Comparison of ENCODE assay signal across 19 mouse cellular contexts in the genomic region with DNA sequence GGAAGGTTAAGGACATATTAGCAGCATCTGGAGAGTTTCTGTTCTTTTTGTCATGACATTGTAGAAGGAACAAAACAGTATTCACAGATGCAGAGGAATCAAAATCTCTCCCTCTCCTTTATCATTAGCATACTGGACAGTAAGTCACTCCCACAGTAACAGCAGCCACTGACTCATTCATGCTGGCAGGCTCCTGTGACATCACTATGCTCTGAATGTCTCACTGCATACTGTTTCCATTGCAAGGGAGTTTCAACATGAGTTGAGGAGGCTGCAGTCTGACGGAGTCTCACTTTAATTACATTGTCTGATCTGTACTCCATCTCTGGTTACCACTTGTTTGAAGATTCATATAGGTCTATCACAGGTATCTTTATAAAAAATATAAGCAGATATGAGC.
DNase-seq lines count a peak whose midpoint lies in the region; ATAC-seq and TF ChIP-seq lines count a peak whose summit lies in the region.
"Had no signal": no experiment of that assay in that cellular context is flagged by ENCODE, and none has a peak within 500 bp of the region (broad histone marks: within the 10 kb centered on the region; RNA-seq: fewer than 3 reads in every experiment).

No protein-coding gene starts in this region.

- ATAC-seq in forebrain, embryonic 12.5 days (ENCODE audit: low FRiP score): no peak
- ATAC-seq: forebrain, embryonic 14.5 days; intestine, embryonic 15.5 days had no signal

- H3K27ac ChIP-seq in cerebellum, adult 2 months (ENCODE audit: insufficient read depth, low read length): no peak overlapping the region
- H3K27ac ChIP-seq in forebrain, embryonic 12.5 days: no peak overlapping the region
- H3K27ac ChIP-seq: embryonic facial prominence, embryonic 10.5 days; heart, adult 2 months; heart, embryonic 15.5 days; hindbrain, embryonic 14.5 days; intestine, embryonic 15.5 days had no signal

- H3K9ac ChIP-seq in forebrain, embryonic 12.5 days: no peak overlapping the region
- H3K9ac ChIP-seq: heart, embryonic 15.5 days; hindbrain, embryonic 14.5 days; intestine, embryonic 15.5 days had no signal

- TF ChIP-seq POLR2A in cerebellum, adult 2 months (IDR thresholded peaks at IDR 0.05; ENCODE audit: borderline replicate concordance, insufficient read depth, low read length): no peak

- no peaks in the 10 kb centered on the region for H3K9me3 ChIP-seq in forebrain, embryonic 12.5 days
- H3K9me3 ChIP-seq: embryonic facial prominence, embryonic 10.5 days; heart, embryonic 15.5 days; intestine, embryonic 15.5 days had no signal

- TF ChIP-seq CTCF in cerebellum, adult 2 months (IDR thresholded peaks at IDR 0.05; ENCODE audit: borderline replicate concordance, insufficient read depth, low read depth, low read length): no peak

- H3K4me1 ChIP-seq in cerebellum, adult 2 months (ENCODE audit: control insufficient read depth, insufficient read depth, low read length): no peaks in the 10 kb centered on the region
- H3K4me1 ChIP-seq in forebrain, embryonic 12.5 days: no peaks in the 10 kb centered on the region
- H3K4me1 ChIP-seq: embryonic facial prominence, embryonic 10.5 days; heart, embryonic 15.5 days; intestine, embryonic 15.5 days had no signal

- H3K27me3 ChIP-seq in cerebellum, adult 2 months (ENCODE audit: control insufficient read depth, insufficient read depth, low read length): no peaks in the 10 kb centered on the region
- H3K27me3 ChIP-seq in forebrain, embryonic 12.5 days: no peaks in the 10 kb centered on the region
- H3K27me3 ChIP-seq: heart, embryonic 15.5 days; intestine, embryonic 15.5 days had no signal

- H3K4me3 ChIP-seq in cerebellum, adult 2 months (replicated peaks; ENCODE audit: insufficient read depth, low read depth, low read length): no peak overlapping the region
- no peak overlapping the region for H3K4me3 ChIP-seq in forebrain, embryonic 12.5 days (replicated peaks)
- H3K4me3 ChIP-seq: embryonic facial prominence, embryonic 10.5 days; heart, adult 2 months; heart, embryonic 15.5 days; intestine, embryonic 15.5 days had no signal

- H3K36me3 ChIP-seq in forebrain, embryonic 12.5 days (replicated peaks): no peaks in the 10 kb centered on the region
- H3K36me3 ChIP-seq: embryonic facial prominence, embryonic 10.5 days; heart, embryonic 15.5 days; intestine, embryonic 15.5 days had no signal

- peak; percentile 18 to 64 for DNase-seq in adrenal gland, adult (ENCODE audit: inconsistent age in 2 of 2, low spot score in 1 of 2)
- no peak for DNase-seq in adrenal gland, postnatal 25 days
- peak; percentile 15 for DNase-seq in right cerebral cortex, adult 18-20 months
- DNase-seq in right cerebral cortex, postnatal 14 days: no peak
- peak; percentile 36 to 51 for DNase-seq in adrenal gland, postnatal 36 days
- no peak for DNase-seq in cerebellum, adult 2 months
- DNase-seq: cerebellum, adult 11-12 months; cerebellum, postnatal 10 days; gastrocnemius, postnatal 14 days; heart, adult 2 months; heart, postnatal 14 days; kidney, adult 18-20 months had no signal

- H3K4me2 ChIP-seq in forebrain, embryonic 12.5 days: no peak overlapping the region
- H3K4me2 ChIP-seq: heart, embryonic 11.5 days; heart, embryonic 15.5 days; hindbrain, embryonic 14.5 days; intestine, embryonic 15.5 days had no signal

- WGBS in cerebellum, adult 2 months: 75% methylated on average over 1 of the region's 1 CpGs
- WGBS in forebrain, embryonic 12.5 days: 79% methylated on average over 1 of the region's 1 CpGs

Comparison
In these comparisons a context has a peak if more than half of its experiments do, and no peak if none do; other contexts are left out.
1. DNase-seq: peak in adrenal gland, adult (2 of 2), right cerebral cortex, adult 18-20 months (single experiment) and adrenal gland, postnatal 36 days (2 of 2); none in adrenal gland, postnatal 25 days (single experiment), right cerebral cortex, postnatal 14 days (single experiment) and cerebellum, adult 2 months (0 of 2).